18 mouse cellular contexts compared by ENCODE assay signal in the genomic region with DNA sequence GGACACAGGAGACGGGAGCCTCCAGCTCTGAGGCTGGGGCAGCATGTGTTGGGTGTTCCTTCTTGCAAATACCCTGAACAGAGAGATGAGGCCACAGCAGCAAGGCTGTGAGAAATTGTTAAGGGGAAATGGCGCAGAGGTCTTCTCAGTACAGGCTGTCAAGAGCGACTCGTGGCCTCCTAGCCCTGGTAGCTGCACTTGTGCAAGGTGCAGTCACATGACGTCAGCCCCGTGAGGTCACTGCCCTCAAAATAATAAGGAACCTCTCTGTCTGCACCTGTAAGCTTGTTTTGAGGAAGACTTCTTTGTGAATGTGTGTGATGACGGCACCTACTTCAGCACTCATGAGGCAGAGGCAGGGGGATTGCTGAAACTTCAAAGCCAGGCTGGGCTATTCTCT. TPM values are rescaled to one million over a fixed set of nuclear protein-coding genes. Genes with fewer than 3 reads are reported as not detected.
DNase-seq lines count a peak whose midpoint lies in the region; ATAC-seq and TF ChIP-seq lines count a peak whose summit lies in the region.
"Had no signal": no experiment of that assay in that cellular context is flagged by ENCODE, and none has a peak within 500 bp of the region (broad histone marks: within the 10 kb centered on the region; RNA-seq: fewer than 3 reads in every experiment).

No protein-coding gene starts in this region.

- TF ChIP-seq EP300 in liver, postnatal 0 days (IDR thresholded peaks at IDR 0.05; ENCODE audit: low read depth) = no peak

- no peak overlapping the region for H3K4me3 ChIP-seq in liver, postnatal 0 days (ENCODE audit: low read depth, low read length)
- no peak overlapping the region for H3K4me3 ChIP-seq in liver, embryonic 12.5 days
- no peak overlapping the region for H3K4me3 ChIP-seq in intestine, embryonic 15.5 days (replicated peaks)
- H3K4me3 ChIP-seq: embryonic facial prominence, embryonic 13.5 days; forebrain, embryonic 10.5 days; heart, embryonic 13.5 days; midbrain, embryonic 12.5 days; stomach, embryonic 15.5 days had no signal

- no peak; the same call in 1 of the 2 replicates for ATAC-seq in liver, postnatal 0 days
- ATAC-seq in liver, embryonic 12.5 days = no peak
- ATAC-seq in intestine, embryonic 15.5 days = peak; percentile 66

- H3K9ac ChIP-seq in liver, postnatal 0 days (replicated peaks) = no peak overlapping the region
- no peak overlapping the region for H3K9ac ChIP-seq in liver, embryonic 12.5 days
- H3K9ac ChIP-seq in intestine, embryonic 15.5 days = no peak overlapping the region
- H3K9ac ChIP-seq: embryonic facial prominence, embryonic 13.5 days; heart, embryonic 13.5 days; midbrain, embryonic 12.5 days; stomach, embryonic 15.5 days had no signal

- 53% methylated on average over 7 of the region's 7 CpGs for WGBS in liver, postnatal 0 days (ENCODE audit: insufficient replicate concordance)
- 57% methylated on average over 7 of the region's 7 CpGs for WGBS in liver, embryonic 12.5 days (ENCODE audit: insufficient replicate concordance)
- WGBS in intestine, embryonic 15.5 days = 76% methylated on average over 7 of the region's 7 CpGs

- H3K4me2 ChIP-seq in liver, postnatal 0 days (ENCODE audit: low read depth, low read length) = no peak overlapping the region
- no peak overlapping the region for H3K4me2 ChIP-seq in liver, embryonic 12.5 days
- no peak overlapping the region for H3K4me2 ChIP-seq in intestine, embryonic 15.5 days (replicated peaks)
- H3K4me2 ChIP-seq: embryonic facial prominence, embryonic 13.5 days; heart, embryonic 13.5 days; midbrain, embryonic 12.5 days; stomach, embryonic 15.5 days had no signal

- DNase-seq in liver, postnatal 0 days = peak; percentile 22
- peak; percentile 4 for DNase-seq in ZHBTc4 (ENCODE audit: low read depth, low spot score)
- DNase-seq in yolk sac, embryonic 10.5 days (ENCODE audit: low spot score) = peak; percentile 8
- DNase-seq in adrenal gland, postnatal 25 days = no peak
- no peak for DNase-seq in ovary, postnatal 10 days (ENCODE audit: low spot score)
- DNase-seq: heart, postnatal 36 days; kidney, adult 8-10 months; kidney, postnatal 4 days; lung, postnatal 36 days; thymus, postnatal 36 days had no signal

- H3K36me3 ChIP-seq in liver, postnatal 0 days (replicated peaks; ENCODE audit: insufficient read depth, low read length) = no peaks in the 10 kb centered on the region
- no peaks in the 10 kb centered on the region for H3K36me3 ChIP-seq in liver, embryonic 12.5 days
- no peaks in the 10 kb centered on the region for H3K36me3 ChIP-seq in intestine, embryonic 15.5 days
- H3K36me3 ChIP-seq: embryonic facial prominence, embryonic 13.5 days; forebrain, embryonic 10.5 days; heart, embryonic 13.5 days; midbrain, embryonic 12.5 days; stomach, embryonic 15.5 days had no signal

- H3K27ac ChIP-seq in liver, postnatal 0 days (ENCODE audit: low read depth) = no peak overlapping the region
- H3K27ac ChIP-seq in liver, embryonic 12.5 days = no peak overlapping the region
- no peak overlapping the region for H3K27ac ChIP-seq in intestine, embryonic 15.5 days
- H3K27ac ChIP-seq: embryonic facial prominence, embryonic 13.5 days; heart, embryonic 13.5 days; hindbrain, postnatal 0 days; midbrain, embryonic 12.5 days; stomach, embryonic 15.5 days had no signal

- TF ChIP-seq CTCF in liver, postnatal 0 days (IDR thresholded peaks at IDR 0.05; ENCODE audit: low read depth) = no peak

- no peaks in the 10 kb centered on the region for H3K27me3 ChIP-seq in liver, postnatal 0 days (ENCODE audit: insufficient read depth, low read length)
- H3K27me3 ChIP-seq in liver, embryonic 12.5 days (replicated peaks) = no peaks in the 10 kb centered on the region
- no peaks in the 10 kb centered on the region for H3K27me3 ChIP-seq in intestine, embryonic 15.5 days (replicated peaks)
- H3K27me3 ChIP-seq: embryonic facial prominence, embryonic 13.5 days; heart, embryonic 13.5 days had no signal

- H3K9me3 ChIP-seq in liver, postnatal 0 days (ENCODE audit: low read length) = no peaks in the 10 kb centered on the region
- H3K9me3 ChIP-seq in liver, embryonic 12.5 days (replicated peaks) = no peaks in the 10 kb centered on the region
- H3K9me3 ChIP-seq in intestine, embryonic 15.5 days = no peaks in the 10 kb centered on the region
- H3K9me3 ChIP-seq: embryonic facial prominence, embryonic 13.5 days; forebrain, embryonic 10.5 days; heart, embryonic 13.5 days; midbrain, embryonic 12.5 days; stomach, embryonic 15.5 days had no signal

- peaks cover 4% of the 10 kb centered on the region; the same call in 1 of the 2 replicates for H3K4me1 ChIP-seq in liver, postnatal 0 days (ENCODE audit: insufficient read depth)
- H3K4me1 ChIP-seq in liver, embryonic 12.5 days = peaks cover 4% of the 10 kb centered on the region; the same call in 1 of the 2 replicates
- peaks cover 13% of the 10 kb centered on the region for H3K4me1 ChIP-seq in intestine, embryonic 15.5 days (replicated peaks)
- H3K4me1 ChIP-seq: stomach, embryonic 15.5 days had no signal

RNA-seq across cellular contexts. Expression of a gene that starts 11.0 kb away (rescaled TPM):
- 27.9 and 30.7 TPM in 2 replicates for polyA plus RNA-seq in liver, postnatal 0 days (2015; fragmentation: Nextera tagmentation; extraction: Ambion mirVana)
- polyA plus RNA-seq in liver, embryonic 12.5 days (2016; fragmentation: Nextera tagmentation; extraction: Ambion mirVana) = 59.9 and 61.6 TPM in 2 replicates
- 105 and 114 TPM in 2 replicates for polyA plus RNA-seq in intestine, embryonic 15.5 days (2015; fragmentation: Nextera tagmentation; extraction: Ambion mirVana)
- 104 and 123 TPM in 2 replicates for total RNA-seq in adrenal gland, postnatal 25 days (2021)

RNA-seq across cellular contexts. Expression of a gene that starts 40.1 kb away (rescaled TPM):
- 0.26 and 0.32 TPM in 2 replicates for polyA plus RNA-seq in liver, postnatal 0 days (2015; fragmentation: Nextera tagmentation; extraction: Ambion mirVana)
- 0.82 and 0.96 TPM in 2 replicates for polyA plus RNA-seq in liver, embryonic 12.5 days (2016; fragmentation: Nextera tagmentation; extraction: Ambion mirVana)
- polyA plus RNA-seq in intestine, embryonic 15.5 days (2015; fragmentation: Nextera tagmentation; extraction: Ambion mirVana) = 1.8 and 1.9 TPM in 2 replicates
- 3.3 and 3.4 TPM in 2 replicates for total RNA-seq in adrenal gland, postnatal 25 days (2021)

RNA-seq across cellular contexts. Expression of a gene that starts 59.0 kb away (rescaled TPM):
- 1.8 and 2.4 TPM in 2 replicates for polyA plus RNA-seq in liver, postnatal 0 days (2015; fragmentation: Nextera tagmentation; extraction: Ambion mirVana)
- polyA plus RNA-seq in liver, embryonic 12.5 days (2016; fragmentation: Nextera tagmentation; extraction: Ambion mirVana) = 7.0 and 7.2 TPM in 2 replicates
- 4.7 TPM in 2 replicates for polyA plus RNA-seq in intestine, embryonic 15.5 days (2015; fragmentation: Nextera tagmentation; extraction: Ambion mirVana)
- 5.1 TPM in 2 replicates for total RNA-seq in adrenal gland, postnatal 25 days (2021)

Comparison
In these comparisons a context has a peak if more than half of its experiments do, and no peak if none do; other contexts are left out.
1. DNase-seq: peak in liver, postnatal 0 days (single experiment), ZHBTc4 (single experiment) and yolk sac, embryonic 10.5 days (single experiment); none in adrenal gland, postnatal 25 days (single experiment) and ovary, postnatal 10 days (single experiment).